Mouse (Mus musculus): ENCODE data around the gene Pex6.
"Not testable (repeated sequence)": the region's sequence is repeated elsewhere in the genome, so short reads cannot be mapped to it uniquely, and the experiment has no call there.

Gene Pex6

DNA sequence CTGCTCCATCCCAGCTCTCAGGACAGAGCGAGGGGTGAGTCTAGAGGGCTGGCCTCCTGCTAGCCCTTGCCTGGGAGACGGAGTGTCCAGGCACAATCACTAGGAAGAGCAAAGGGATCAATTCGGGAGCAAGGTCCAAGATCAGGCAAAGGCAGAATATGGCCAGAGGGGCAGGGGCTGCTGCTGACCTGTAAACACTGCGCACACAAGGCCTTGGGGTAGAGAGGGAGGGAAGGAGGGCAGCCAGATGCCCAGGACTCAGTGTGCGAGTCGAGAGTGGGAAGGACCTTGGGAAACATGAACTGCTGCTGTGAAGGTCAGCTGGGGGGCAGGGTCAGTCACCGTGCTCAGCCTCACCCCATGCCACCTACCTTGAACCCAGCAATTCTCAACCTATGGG, 24.0 kb downstream of the Pex6 start:
- no peak for DNase-seq (ENCODE audit: low spot score)

DNA sequence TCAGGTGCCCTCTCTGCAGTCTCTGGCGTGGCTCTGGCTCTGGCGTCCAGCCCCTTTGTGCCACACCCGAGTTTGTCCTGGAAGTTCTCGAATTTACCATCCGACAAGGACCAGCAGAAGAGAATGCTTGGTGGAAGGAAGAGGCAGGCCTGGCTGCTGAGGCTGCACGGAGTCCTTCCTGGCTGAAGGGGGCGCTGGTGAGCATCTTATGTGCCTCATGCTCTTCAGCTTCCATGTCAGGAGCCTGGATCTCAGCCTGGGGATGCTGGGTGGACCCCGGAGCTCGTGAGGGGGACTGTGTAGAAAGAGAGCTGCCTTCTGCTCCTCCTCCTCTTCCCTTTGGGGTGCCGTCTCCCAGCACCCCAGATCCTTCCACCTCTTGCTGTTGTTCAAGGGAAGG, 24.9 kb downstream of the Pex6 start:
- peak; percentile 26 for DNase-seq (ENCODE audit: low spot score)

DNA sequence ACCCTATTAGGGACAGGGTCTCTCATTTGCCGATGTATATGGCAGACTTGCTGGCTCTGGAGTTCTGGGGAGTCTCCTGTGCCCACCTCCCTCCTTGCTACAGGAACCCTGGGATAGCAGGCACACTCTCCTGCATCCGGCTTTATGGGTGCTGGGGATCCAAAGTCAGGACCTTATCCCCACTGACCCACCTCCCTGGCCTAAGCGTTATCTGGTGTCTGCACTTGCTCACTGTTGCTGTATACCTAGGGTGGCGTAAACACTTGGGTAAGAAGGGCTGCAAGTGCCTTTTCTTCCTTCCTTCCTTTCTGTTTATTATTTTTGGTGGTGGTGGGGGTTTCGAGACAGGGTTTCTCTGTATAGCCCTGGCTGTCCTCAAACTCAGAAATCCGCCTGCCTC, 30.0 kb downstream of the Pex6 start:
- no peak for DNase-seq (ENCODE audit: low spot score)

DNA sequence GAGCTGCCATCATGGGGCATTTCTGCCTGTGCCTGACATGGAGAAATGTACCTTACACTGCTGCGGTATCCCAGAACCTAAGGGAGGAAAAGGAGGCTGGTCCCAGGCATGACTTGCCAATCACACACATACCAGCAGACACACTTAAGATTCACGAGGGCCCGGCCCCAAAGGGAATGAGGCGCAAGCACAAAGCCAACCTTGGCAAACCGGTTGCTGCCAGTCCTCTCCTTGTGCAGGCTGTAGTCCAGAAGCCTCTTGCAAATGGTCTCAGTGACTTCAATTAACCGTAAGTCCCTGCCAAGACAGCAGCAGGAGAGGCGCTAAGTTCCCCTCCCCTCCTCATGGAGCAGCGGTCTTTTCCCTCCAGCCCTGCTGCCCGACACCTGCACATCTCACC, 31.7 kb downstream of the Pex6 start:
- DNase-seq (ENCODE audit: low spot score): no peak

DNA sequence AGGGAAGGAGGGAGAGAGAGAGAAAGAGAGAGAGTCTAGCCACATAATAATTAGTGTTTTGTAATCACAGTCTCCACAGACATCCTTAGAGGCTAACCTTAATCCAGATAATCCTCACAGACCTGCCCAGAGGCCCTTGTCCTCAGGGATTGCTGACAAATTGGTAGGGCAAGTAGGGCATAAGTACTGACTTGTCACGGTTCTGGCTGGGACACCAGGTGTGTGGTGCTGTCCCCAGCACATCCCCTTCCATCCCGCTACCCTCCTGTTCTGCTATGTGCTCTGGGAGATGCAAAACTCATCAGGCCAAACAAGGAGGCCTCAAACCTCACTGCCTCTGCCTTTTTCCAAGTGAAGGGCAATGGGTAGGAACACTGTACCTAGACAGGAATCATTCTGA, 34.2 kb downstream of the Pex6 start:
- no peak for DNase-seq (ENCODE audit: low spot score)

DNA sequence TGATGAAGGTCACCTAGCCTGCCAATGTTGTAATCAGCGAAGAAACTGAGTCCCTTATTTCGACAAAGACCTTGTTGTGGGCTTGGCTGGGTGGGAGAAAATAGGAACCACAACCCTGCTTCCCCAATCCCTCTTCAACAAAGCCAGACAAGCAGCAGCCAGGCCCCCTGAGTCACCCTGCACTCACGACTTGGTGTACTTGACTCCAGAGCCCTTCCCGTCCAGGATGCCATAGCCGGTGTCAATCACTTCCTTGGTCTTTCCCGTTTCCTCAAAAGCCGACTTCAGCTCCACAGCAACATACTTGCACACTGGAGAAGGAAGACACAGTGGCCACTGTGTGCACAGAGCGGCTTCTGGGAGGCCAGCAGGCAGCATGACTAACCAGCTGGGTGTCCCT, 36.0 kb downstream of the Pex6 start:
- DNase-seq (ENCODE audit: low spot score): no peak

DNA sequence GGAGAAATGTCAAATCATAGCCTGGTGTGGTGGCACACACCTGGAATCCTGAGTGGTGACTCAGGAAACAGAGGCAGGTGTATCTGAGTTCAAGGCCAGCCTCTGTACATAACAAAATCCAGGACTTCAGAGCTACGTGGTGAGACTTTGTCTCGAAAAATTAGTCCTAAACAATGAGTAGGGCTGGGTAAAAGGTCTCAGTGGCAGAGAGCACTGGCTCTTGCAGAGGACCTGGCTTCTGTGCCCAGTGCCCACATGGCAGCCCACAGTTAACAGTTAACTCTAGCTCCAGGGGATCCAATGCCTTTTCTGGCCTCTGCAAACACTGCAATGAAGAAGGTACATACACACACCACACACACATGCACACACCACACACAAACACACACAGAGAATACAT, 36.5 kb downstream of the Pex6 start:
- no peak for DNase-seq (ENCODE audit: low spot score)

DNA sequence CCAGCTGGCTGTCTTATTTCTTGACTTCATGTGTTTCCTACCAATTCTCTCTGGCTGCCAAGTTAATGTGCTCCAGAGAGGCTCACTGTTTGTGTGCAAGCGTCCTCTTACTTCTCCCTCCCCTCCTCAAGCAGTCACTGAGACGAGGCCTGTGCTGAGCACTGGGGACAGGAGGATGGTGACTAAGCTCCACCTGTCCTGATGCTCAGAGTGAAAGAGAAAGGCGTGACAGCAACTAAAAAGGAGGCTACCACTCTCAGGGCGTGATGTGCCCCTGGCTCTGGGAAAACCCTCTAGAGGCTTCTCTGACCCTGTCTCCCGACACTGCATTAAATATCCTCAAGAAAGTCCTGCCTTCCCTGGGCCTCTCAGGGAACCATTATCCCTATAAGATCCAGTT, 38.0 kb downstream of the Pex6 start:
- DNase-seq (ENCODE audit: low spot score): no peak

DNA sequence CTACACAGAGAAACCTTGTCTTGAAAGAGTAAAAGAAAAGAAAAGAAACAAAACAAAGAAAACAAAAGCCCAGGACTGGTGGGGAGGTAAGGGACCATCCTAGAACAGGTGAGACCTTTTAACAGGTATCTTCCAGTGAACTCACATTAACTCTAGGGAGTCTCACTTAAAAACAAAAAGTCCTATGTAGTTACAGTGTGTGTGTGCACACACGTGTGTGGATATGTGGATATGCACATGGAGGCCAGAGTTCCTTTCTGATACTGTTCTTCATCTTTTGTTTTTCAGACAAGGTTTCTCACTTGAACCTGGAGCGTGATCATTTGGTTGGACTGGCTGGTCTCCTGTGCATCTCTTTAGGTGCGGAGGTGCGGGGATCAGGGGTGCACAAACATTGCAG, 39.3 kb downstream of the Pex6 start:
- no peak for DNase-seq (ENCODE audit: low spot score)

DNA sequence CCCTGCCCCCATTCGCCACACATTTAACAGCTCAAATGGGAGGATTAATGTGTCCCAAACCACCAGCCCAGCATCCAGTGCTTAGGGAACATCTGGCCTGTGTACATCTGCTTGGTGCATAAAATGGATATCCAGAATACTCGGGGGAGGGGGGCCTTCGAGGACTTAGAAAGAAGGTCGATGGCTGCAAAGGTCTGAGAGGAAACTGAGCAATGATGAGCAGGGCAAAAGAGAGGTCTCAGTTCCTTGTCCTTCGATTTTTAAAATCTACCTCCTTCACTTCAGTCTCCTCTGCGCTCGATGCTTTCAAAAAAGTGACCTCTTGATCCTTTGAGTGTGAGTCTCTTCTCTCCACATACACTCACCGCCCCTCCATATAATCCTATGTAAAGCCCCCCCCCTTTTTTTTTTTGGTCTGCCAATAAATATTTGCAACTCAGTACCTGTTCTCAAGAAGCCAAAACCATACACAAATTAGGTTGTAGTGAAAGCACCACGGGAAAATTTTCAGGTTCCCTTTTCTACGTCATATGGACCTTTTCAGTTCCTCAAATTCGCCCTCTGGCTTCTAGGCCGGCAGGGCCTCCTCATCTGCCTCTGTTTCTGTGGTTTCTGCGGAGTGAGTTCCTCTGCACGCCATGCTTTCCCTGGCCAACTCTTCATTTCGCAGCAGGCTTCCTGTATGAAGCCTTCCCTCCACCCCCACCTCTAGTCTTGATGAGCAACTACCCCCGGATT, 40.0 kb downstream of the Pex6 start:
- DNase-seq (ENCODE audit: low spot score): no peak

DNA sequence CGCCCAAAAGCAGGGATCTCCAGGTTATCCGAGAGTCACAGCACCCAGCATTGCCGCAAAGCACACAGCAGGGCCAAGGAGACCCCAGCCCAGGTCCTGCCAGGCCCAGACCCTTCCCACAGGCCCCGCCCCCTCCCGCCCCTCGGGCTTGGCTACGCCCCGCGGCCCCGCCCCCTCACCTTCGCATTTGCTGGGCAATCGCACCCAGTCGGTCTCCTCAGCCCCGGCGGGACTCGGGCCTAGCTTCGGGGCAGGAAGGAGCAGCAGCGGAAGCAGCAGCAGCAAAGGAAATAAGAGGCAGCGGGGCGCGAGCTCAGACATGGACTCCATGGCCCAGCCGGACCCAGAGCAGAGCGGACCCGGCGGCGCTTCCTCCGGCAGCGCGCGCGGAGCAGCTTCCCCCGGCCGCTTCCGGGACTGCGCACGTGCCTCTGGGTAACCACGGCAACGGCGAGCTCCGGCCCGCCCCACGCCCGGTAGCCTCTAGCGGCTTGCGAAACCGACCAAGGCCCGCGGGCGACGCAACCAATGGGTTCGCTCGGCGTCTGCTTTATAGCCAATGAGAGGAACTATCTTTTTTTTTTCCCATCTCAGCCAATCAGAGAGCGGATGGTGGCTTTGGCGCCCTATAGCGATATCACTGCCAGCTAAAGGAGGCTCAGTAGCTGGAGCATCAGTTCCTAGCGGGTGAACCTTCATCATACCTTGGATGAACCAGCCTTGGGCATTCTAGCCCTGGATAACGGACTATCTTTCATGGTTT, 40.7 kb downstream of the Pex6 start, which contains the start of gene Cnpy3:
Cnpy3 (minus strand) TSS at position 421 of the 763 bp plus-strand sequence.
- peak; percentile 98 for DNase-seq (ENCODE audit: low spot score)

DNA sequence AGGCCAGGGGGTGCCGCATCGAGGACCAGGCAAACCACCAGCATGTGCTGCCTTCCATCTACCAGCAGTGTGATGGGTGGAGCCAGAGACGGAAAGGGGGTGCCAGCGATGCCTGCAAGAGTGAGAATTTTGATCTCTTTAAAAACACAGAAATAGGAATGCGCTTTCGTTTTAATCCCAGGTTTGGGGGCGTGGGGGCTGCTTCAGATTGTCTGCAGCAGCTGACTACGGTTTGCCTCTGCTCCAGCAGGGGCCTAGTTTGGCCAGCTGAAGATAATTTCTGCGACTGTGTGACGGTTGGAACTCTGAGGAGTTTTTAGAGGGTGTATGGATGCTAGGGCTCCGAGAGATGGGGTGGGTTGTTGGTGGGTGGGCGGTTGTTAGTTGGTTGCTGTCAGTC, 47.5 kb downstream of the Pex6 start:
- DNase-seq (ENCODE audit: low spot score): no peak

DNA sequence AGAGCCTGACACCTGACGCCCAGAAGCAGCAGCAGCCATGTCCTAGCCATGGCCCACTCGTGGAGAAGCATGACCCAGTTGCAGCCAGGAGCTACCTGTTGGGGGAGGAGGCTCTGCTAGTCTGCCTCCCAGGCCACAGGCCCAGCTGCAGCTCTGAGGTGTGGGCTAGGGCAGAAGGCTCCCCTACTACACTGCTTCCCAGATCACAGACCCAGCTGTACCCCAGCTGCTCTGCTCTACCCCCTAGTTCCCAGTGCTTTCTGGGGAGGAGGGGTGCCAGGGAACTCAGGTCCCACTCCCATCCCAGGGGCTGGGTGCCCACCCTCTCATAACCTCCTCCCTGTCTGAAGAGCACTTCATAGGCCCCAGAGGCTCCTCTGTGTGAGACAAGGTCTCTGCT, 52.3 kb downstream of the Pex6 start, which contains the start of gene Ptcra:
Ptcra (minus strand) TSS at position 169 of the 400 bp plus-strand sequence.
- no peak for DNase-seq (ENCODE audit: low spot score)

DNA sequence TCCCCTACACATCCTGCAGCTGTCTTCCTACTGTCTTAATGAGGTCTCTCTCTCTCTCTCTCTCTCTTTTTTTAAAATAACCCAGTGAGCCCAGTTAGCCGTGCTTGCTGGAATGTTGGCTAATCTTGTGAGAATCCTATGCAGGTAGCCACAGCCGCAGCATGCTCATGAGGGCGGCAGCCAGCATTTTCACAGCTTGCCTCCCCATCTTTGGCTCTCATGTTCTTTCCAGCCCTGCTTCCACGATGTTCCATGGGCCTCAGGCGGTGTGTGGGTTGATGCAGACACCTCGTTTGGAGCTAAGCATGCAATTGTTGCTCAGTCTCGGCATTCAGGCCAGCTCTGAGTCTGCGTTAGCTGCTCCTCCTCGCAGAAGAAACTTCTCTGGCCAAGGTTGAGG, 53.7 kb downstream of the Pex6 start:
- DNase-seq (ENCODE audit: low spot score): not testable (repeated sequence)

DNA sequence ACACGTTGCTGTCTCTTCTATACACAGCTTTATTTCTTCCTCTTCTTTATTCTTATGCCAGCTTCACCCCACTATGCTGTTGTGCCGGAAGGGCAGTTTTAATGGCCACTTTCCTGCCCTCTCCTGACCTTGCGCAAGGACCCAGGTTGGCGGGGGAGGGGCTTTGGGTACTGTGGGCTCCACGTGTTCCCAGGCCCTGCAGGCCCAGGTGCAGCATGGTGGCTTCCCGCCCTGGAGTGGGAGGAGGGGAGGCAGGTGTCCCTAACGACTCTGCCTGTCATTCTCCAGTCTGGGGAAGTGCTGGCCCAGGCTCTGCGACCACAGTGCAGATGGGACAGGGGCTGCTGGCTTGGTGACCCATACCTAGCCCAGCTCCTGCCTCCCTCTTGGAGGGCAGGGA, 56.6 kb downstream of the Pex6 start:
- no peak for DNase-seq (ENCODE audit: low spot score)

DNA sequence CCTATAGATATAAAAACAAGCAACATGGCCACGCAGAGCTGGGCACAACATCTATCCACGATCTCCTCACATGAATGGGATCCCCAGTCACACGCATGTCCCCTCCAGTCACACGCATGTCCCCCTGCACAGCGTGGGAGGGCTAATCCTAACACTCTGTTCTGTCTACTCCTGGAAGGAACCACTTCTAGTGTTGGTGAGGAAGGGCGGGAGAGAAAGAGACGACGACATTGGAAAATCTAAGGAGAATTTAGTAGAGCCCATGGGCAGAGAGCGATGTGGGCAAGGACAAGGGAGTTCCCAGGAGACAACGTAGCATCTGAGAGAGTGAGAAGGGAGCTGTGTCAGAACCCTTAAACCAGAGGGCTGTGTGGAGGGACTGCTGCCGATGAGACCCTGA, 59.3 kb downstream of the Pex6 start:
- DNase-seq (ENCODE audit: low spot score): no peak

DNA sequence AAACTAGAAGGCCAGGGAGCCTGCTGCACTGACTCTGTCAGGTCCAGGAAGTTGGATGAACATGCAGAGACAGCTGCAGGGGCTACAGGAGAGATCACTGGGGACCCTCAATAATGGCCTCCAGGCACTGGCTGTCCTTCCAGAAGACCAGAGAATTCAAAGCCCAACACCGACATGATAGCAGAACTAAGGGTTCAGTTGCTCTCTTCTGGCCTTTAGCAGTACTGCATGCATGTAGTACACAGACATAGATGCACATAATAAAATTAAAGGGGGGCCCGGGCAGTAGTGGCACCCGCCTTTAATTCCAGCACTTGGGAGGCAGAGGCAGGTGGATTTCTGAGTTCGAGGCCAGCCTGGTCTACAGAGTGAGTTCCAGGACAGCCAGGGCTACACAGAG, 59.8 kb downstream of the Pex6 start:
- no peak for DNase-seq (ENCODE audit: low spot score)

DNA sequence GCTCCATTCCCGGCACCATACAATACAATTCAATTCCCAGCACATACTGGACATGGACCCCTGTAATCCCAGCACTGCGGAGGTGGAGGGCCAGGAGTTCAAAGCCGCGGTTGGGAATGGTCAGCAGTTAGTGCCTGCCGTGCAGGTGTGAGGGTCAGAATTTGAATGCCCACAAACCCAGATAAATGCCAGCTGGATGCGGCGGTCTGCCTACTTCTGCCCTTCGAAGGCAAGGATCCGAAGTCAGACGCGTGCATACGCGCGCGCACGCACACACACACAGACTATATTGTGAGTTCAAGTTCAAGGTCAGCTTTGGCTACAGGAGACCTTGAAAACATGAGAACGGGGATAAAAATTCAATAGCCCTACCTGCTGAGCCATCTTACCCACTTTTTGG, 60.4 kb downstream of the Pex6 start:
- DNase-seq (ENCODE audit: low spot score): no peak

DNA sequence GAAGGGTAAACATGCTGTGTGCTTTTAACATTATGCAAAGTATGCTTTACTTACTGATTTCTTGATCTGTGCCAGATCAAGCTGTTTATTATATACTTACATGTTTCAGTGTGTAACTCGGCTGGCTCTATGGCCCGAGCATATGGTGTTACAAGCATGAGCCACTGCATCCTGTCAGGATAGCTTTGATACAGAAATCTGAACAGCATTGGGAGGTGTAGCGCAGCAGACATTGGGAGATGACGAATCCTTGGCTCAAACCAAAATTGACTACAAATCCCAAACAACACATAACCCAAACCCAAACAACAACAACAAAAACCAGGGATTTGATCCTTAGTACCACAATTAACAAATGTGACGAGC, 60.8 kb downstream of the Pex6 start:
- DNase-seq (ENCODE audit: low spot score): no peak

DNA sequence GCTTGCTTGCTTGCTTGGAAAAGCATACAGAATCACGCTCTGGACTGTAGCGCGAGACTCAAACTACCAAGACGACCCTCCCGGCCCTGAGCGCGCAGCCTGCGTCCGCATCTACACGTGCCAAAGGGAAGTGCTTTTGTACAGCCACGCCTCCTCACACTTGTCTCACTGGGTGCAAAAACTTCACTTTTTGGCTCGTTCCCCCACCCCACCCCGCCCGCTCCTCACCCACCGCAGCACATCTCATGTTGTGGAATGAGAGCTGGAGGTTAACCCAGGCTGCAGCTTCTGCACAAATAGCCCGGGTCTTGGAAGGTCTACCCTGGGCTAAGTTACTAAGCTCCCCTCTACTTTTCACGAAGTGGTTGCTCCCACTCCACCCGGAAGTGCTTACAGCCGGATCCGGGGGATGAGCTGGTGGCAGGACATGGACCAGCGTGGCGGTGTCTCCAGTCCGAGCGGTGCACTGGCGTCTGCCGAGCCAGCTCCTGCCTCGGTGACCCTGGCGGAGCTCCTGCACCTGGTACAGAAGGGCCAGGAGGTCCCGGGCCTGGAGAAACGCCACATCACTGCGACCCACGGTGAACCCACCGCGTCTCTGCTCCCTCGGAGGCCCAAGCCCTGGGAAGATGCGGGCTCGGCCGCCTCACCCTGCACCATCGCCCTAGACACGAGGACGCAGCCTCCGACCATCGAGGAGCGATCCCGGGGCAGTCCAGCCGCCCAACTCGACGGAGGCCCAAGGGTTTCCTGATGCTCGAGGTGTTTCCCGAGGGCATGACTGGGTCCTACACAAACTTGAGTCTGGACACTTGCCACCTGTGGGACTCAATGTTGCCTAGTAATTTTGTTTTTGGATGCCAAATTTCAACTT, 61.4 kb downstream of the Pex6 start, which contains the start of gene 2310039H08Rik:
2310039H08Rik (plus strand) TSS at position 232 of the 874 bp plus-strand sequence.
- peak; percentile 85 for DNase-seq (ENCODE audit: low spot score)

DNA sequence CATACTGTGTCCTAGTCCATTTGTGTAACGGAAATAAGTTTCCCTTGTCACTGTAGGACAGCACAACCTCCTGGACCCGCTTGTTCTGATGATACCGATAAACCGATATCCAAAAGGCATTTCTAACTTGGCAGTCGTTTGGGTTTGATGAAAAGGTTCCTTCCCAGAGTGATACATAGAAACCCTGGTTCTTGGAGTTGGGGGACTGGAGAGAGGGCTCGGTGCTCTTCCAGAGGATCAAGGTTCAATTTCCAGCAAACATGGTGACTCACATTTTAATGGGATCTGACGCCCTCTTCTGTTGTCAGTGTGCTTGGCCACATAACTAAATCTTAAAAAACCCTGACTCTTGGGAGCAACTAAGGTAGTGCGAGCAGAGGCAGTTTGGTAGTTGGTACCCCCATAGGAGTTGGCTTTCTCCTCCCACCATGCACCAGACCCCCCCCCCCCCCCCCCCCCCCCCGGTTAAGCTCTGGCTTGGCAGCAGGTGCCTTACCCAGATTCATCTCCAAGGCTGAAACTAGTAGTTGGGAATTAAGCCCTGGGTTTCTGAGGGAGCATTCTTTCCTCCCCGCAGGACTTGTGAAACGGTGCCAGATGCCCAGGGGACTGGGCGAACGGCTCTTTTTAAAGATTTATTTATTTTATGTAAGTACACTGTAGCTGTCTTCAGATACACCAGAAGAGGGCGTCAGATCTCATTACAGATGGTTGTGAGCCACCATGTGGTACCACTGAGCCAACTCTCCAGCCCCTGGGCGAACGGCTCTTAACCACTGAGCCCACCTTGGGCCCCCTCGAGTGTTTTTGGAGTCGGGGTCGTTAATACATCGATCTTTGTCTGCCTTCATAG, 62.2 kb downstream of the Pex6 start:
- DNase-seq (ENCODE audit: low spot score): no peak

DNA sequence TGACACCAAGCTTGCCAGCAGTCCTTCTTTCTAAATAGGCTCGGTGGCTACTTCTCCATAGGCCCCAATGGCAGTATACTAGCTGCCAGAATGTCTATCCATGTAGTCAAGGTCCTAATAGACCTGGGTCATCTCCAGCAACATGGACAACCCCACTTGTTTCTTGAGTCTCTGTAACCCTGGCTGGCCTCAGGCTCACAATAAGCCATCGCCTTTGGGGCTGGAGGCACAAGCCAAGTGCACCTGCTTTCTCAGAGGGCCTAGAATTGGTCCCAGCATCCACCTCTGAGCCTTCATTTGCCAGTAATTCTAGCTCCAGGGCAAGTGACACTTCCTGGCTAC, 62.8 kb downstream of the Pex6 start:
- no peak for DNase-seq (ENCODE audit: low spot score)

Measured in urinary bladder, postnatal 14 days (tissue).